Mouse (Mus musculus) liver, embryonic 14.5 days (tissue): ENCODE results near the gene Nup93. TPM values are rescaled to one million over a fixed set of nuclear protein-coding genes. Genes with fewer than 3 reads are reported as not detected.

Source experiments
- ATAC-seq: fragments of 200-750 bp; cut with Nextera tagmentation; 2 replicates; pipeline ENCODE4 v1.8.0; 2017; ENCODE audit warnings: moderate number of reproducible peaks, mild to moderate bottlenecking, moderate library complexity; ENCODE audit not compliant: insufficient read depth
- DNase-seq, 3 experiments: peaks; one replicate each; pipeline ENCODE4 v3.0.0-alpha.2; 2012 to 2013; ENCODE audit warnings: low read depth in 3 of 3, low spot score in 3 of 3
- H3K27ac ChIP-seq: fragments of 300-500 bp; sonication (generic); 2 replicates; pipeline ENCODE4 v1.5.1; 2014; ENCODE audit warnings: moderate library complexity, mild to moderate bottlenecking, control low read depth, inconsistent platforms
- H3K27me3 ChIP-seq: fragments of 300-500 bp; sonication (generic); 2 replicates; pipeline ENCODE4 v1.6.1; 2014; ENCODE audit warnings: mild to moderate bottlenecking, low read length, moderate library complexity; ENCODE audit not compliant: control insufficient read depth, insufficient read depth
- H3K36me3 ChIP-seq: fragments of 300-500 bp; sonication (generic); replicated peaks from 2 replicates; pipeline ENCODE4 v1.6.1; 2014; ENCODE audit warnings: low read depth; ENCODE audit not compliant: control insufficient read depth, insufficient read depth
- H3K4me1 ChIP-seq, 2 experiments: fragments of 200-500 bp in 1 of 2; fragments of 300-500 bp in 1 of 2; sonication (generic) in 1 of 2; replicated peaks; 2 replicates each; pipeline ENCODE4 v1.6.1; 2012 to 2014; ENCODE audit warnings: antibody characterized with exemption in 1 of 2, inconsistent platforms in 1 of 2, low read length in 1 of 2; ENCODE audit not compliant: control insufficient read depth in 2 of 2, insufficient read depth in 2 of 2
- H3K4me2 ChIP-seq: fragments of 300-500 bp; sonication (generic); 2 replicates; pipeline ENCODE4 v1.6.1; 2014; ENCODE audit warnings: low read depth, mild to moderate bottlenecking, control low read depth, moderate library complexity
- H3K4me3 ChIP-seq, 2 experiments: fragments of 200-500 bp in 1 of 2; fragments of 300-500 bp in 1 of 2; sonication (generic) in 1 of 2; 2 replicates each; pipeline ENCODE4 v1.5.1; 2012 to 2014; ENCODE audit warnings: low read depth in 2 of 2, low read length in 2 of 2, mild to moderate bottlenecking in 2 of 2, control low read depth in 1 of 2, inconsistent platforms in 1 of 2, moderate library complexity in 1 of 2; ENCODE audit not compliant: insufficient read depth in 1 of 2
- H3K9ac ChIP-seq: fragments of 300-500 bp; sonication (generic); replicated peaks from 2 replicates; pipeline ENCODE4 v1.6.1; 2014; ENCODE audit warnings: mild to moderate bottlenecking, control low read depth, moderate library complexity
- H3K9me3 ChIP-seq: fragments of 300-500 bp; sonication (generic); 2 replicates; pipeline ENCODE4 v1.6.1; 2016; ENCODE audit warnings: low read length, mixed read lengths; ENCODE audit not compliant: control insufficient read depth
- CTCF ChIP-seq: IDR thresholded peaks from 2 replicates; pipeline ENCODE4 v1.5.1; 2016; ENCODE audit warnings: antibody characterized with exemption, low read depth, control low read depth
- EP300 ChIP-seq: IDR thresholded peaks from 2 replicates; pipeline ENCODE4 v1.6.1; 2016; ENCODE audit warnings: antibody characterized with exemption, low read depth
- WGBS: fragments of 180-500 bp; shearing (Covaris S2); extraction: QIAGEN DNeasy Blood & Tissue Kit; methylation state at CpG from one replicate; pipeline ENCODE4 v1.1.7; 2014; ENCODE audit not compliant: insufficient replicate concordance; 5-methylcytosine and 5-hydroxymethylcytosine counted together
- polyA plus RNA-seq, 2 experiments: library from polyadenylated mRNA; depleted of rRNA in 1 of 2; stranded (reverse) in 1 of 2; unstranded in 1 of 2; fragments of >200 nt; fragmentation: Nextera tagmentation in 1 of 2; extraction: Ambion mirVana in 1 of 2; gene quantifications; 2 replicates each; pipeline versions ENCODE4 v1.2.1 to v1.2.3; 2012 to 2014

Nup93 gene
- polyA plus RNA-seq, 2 experiments = 28.2 to 38.7 TPM

- Histone ChIP-seq H3K27ac (no peak overlapping the region), H3K9ac (no peak overlapping the region), H3K4me3 (no peak overlapping the region), H3K4me1 (peaks cover 0 to 4% of the 10 kb centered on the region in 2 experiments; a peak in 2 of 4 replicates), H3K36me3 (no peaks in the 10 kb centered on the region), H3K27me3 (no peaks in the 10 kb centered on the region), H3K9me3 (no peaks in the 10 kb centered on the region), H3K4me2 (no peak overlapping the region)
- WGBS = 82% methylated on average over 7 of the region's 7 CpGs
- TF ChIP-seq CTCF (no peak), EP300 (no peak)
- DNase-seq (no peak), ATAC-seq (no peak)
These were observed 69.8 kb downstream of the Nup93 start for GRCm38 (mm10) chr8:94284204-94284603.

GRCm38 (mm10) chr8:94290606-94291005, 76.2 kb downstream of the Nup93 start:
- Histone ChIP-seq H3K4me3 (no peak overlapping the region), H3K9me3 (no peaks in the 10 kb centered on the region), H3K36me3 (no peaks in the 10 kb centered on the region; the same call in 1 of the 2 replicates), H3K4me2 (no peak overlapping the region), H3K27me3 (no peaks in the 10 kb centered on the region), H3K27ac (no peak overlapping the region), H3K4me1 (peaks cover 0 to 10% of the 10 kb centered on the region in 2 experiments; a peak in 2 of 4 replicates), H3K9ac (no peak overlapping the region)
- DNase-seq (no peak), ATAC-seq (no peak)
- TF ChIP-seq CTCF (no peak), EP300 (no peak)
- WGBS = 46% methylated on average over 5 of the region's 5 CpGs

- Histone ChIP-seq H3K9ac (no peak overlapping the region), H3K4me3 (no peak overlapping the region), H3K27ac (no peak overlapping the region), H3K4me2 (no peak overlapping the region), H3K27me3 (no peaks in the 10 kb centered on the region), H3K4me1 (peaks cover 0 to 10% of the 10 kb centered on the region in 2 experiments; a peak in 2 of 4 replicates), H3K36me3 (peaks cover 2% of the 10 kb centered on the region; the same call in 1 of the 2 replicates), H3K9me3 (no peaks in the 10 kb centered on the region)
- ATAC-seq (no peak), DNase-seq (no peak)
- no peak for TF ChIP-seq CTCF
- TF ChIP-seq EP300 = no peak
- 81% methylated on average over 6 of the region's 6 CpGs for WGBS
These were observed 77.7 kb downstream of the Nup93 start for GRCm38 (mm10) chr8:94292072-94292471.

GRCm38 (mm10) chr8:94292626-94293025, 78.3 kb downstream of the Nup93 start:
- no peak for TF ChIP-seq EP300
- TF ChIP-seq CTCF = no peak
- Histone ChIP-seq H3K9ac (no peak overlapping the region), H3K36me3 (peaks cover 2% of the 10 kb centered on the region; the same call in 1 of the 2 replicates), H3K27me3 (no peaks in the 10 kb centered on the region), H3K27ac (no peak overlapping the region), H3K9me3 (no peaks in the 10 kb centered on the region), H3K4me2 (no peak overlapping the region), H3K4me3 (no peak overlapping the region), H3K4me1 (peaks cover 0 to 10% of the 10 kb centered on the region in 2 experiments; a peak in 2 of 4 replicates)
- ATAC-seq (no peak), DNase-seq (no peak)
- 87% methylated on average over 8 of the region's 8 CpGs for WGBS

- TF ChIP-seq EP300 (no peak), CTCF (no peak)
- DNase-seq = no peak
- Histone ChIP-seq H3K9ac (no peak overlapping the region), H3K27me3 (no peaks in the 10 kb centered on the region), H3K9me3 (no peaks in the 10 kb centered on the region), H3K27ac (no peak overlapping the region), H3K4me2 (no peak overlapping the region), H3K4me3 (no peak overlapping the region), H3K4me1 (peaks cover 0 to 7% of the 10 kb centered on the region in 2 experiments; a peak in 2 of 4 replicates), H3K36me3 (peaks cover 3% of the 10 kb centered on the region; the same call in 1 of the 2 replicates)
- 29% methylated on average over 6 of the region's 6 CpGs for WGBS
- no peak for ATAC-seq
These were observed 81.3 kb downstream of the Nup93 start for GRCm38 (mm10) chr8:94295687-94296086.
